Mouse (Mus musculus) neural tube, embryonic 11.5 days (tissue): Measurements from ENCODE around the gene Chst15. TPM values are rescaled to one million over a fixed set of nuclear protein-coding genes. Genes with fewer than 3 reads are reported as not detected.

Experiments used
- ATAC-seq: fragments of 200-750 bp; cut with Nextera tagmentation; 2 replicates; pipeline ENCODE4 v1.8.0; 2017; ENCODE audit warnings: moderate number of reproducible peaks, mild to moderate bottlenecking, moderate TSS enrichment, moderate library complexity; ENCODE audit not compliant: insufficient read depth, low FRiP score, low TSS enrichment
- DNase-seq: peaks from one replicate; pipeline ENCODE4 v3.0.0-alpha.2; 2015; ENCODE audit warnings: low spot score
- H3K27ac ChIP-seq: fragments of 300-500 bp; sonication (generic); 2 replicates; pipeline ENCODE4 v1.5.1; 2014; ENCODE audit warnings: low read depth, mild to moderate bottlenecking, low read length
- H3K27me3 ChIP-seq: fragments of 300-500 bp; sonication (generic); 2 replicates; pipeline ENCODE4 v1.6.1; 2014; ENCODE audit warnings: mild to moderate bottlenecking, low read length, mixed read lengths; ENCODE audit not compliant: control insufficient read depth, insufficient read depth
- H3K36me3 ChIP-seq: fragments of 300-500 bp; sonication (generic); 2 replicates; pipeline ENCODE4 v1.6.1; 2014; ENCODE audit warnings: mild to moderate bottlenecking, low read length, moderate library complexity, mixed read lengths; ENCODE audit not compliant: control insufficient read depth, insufficient read depth
- H3K4me1 ChIP-seq: fragments of 300-500 bp; sonication (generic); 2 replicates; pipeline ENCODE4 v1.6.1; 2014; ENCODE audit warnings: low read length, mixed read lengths; ENCODE audit not compliant: control insufficient read depth, insufficient read depth
- H3K4me2 ChIP-seq: fragments of 300-500 bp; sonication (generic); 2 replicates; pipeline ENCODE4 v1.6.1; 2014; ENCODE audit warnings: low read depth, mild to moderate bottlenecking, moderate library complexity
- H3K4me3 ChIP-seq: fragments of 300-500 bp; sonication (generic); 2 replicates; pipeline ENCODE4 v1.5.1; 2014; ENCODE audit warnings: low read depth, low read length
- H3K9ac ChIP-seq: fragments of 300-500 bp; sonication (generic); 2 replicates; pipeline ENCODE4 v1.6.1; 2014; ENCODE audit warnings: mild to moderate bottlenecking, low read length
- H3K9me3 ChIP-seq: fragments of 300-500 bp; sonication (generic); 2 replicates; pipeline ENCODE4 v1.6.1; 2016; ENCODE audit warnings: low read length; ENCODE audit not compliant: control insufficient read depth
- WGBS: fragments of 180-500 bp; shearing (Covaris S2); extraction: QIAGEN DNeasy Blood & Tissue Kit; methylation state at CpG from one replicate; pipeline ENCODE4 v1.1.7; 2014; 5-methylcytosine and 5-hydroxymethylcytosine counted together
- polyA plus RNA-seq: library from polyadenylated mRNA; unstranded; fragments of >200 nt; fragmentation: Nextera tagmentation; extraction: Ambion mirVana; gene quantifications from 2 replicates; pipeline ENCODE4 v1.2.1, GENCODE M21; 2014

Gene Chst15
- polyA plus RNA-seq, 1 experiment from 2014 or later, result 31.3 TPM

DNA sequence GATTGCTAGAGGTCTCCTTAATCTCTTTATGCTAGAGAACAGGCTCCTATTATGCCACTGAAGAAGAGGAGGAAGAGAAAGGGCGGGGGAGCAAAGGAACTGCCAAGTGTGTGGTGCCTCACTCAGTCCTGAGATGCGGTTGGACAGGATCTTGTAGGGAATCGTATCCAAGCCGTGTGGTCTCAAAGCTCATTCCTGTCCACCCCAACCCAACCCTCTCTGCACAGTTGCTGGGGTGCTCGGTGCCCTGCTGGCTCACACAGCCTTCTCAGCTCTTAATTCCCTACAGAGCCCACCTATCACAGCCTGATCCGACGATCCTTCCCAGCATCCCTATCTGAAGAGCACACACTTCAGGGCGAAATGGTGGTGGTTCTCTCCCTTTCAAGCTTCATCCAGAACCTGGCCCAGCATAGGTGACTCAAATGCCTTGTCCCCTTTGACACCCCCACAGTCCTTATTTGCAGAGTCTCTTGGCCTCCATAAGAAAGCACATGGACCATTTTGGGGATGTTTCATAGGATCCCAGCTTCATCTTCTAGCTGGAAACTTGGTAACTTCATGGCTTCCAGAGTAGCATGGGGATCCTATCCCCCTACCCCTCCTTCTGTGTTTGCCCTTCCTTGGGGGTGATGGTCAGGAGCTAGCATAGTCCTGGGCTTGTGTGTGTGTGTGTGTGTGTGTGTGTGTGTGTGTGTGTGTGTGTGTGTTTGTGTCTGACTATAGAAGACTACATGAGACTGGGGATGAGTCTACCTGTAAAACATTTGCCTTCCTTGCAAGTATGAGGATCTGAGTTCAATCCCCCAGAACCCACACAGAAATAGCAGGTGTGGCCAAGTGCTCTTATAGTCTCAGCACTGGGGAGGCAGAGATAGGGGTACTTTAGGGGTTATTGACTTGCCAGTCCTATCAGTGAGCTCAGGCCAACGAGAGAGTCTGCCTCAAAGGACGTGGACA lies 40.1 kb upstream of the Chst15 start:
- Histone ChIP-seq H3K9me3 (no peaks in the 10 kb centered on the region), H3K27me3 (no peaks in the 10 kb centered on the region), H3K4me2 (no peak overlapping the region), H3K36me3 (no peaks in the 10 kb centered on the region), H3K9ac (no peak overlapping the region), H3K4me1 (peaks cover 5% of the 10 kb centered on the region; the same call in 1 of the 2 replicates), H3K27ac (no peak overlapping the region), H3K4me3 (no peak overlapping the region)
- DNase-seq (no peak), ATAC-seq (no peak)
- 50% methylated on average over 10 of the region's 10 CpGs for WGBS

- WGBS, result 10% methylated on average over 8 of the region's 8 CpGs
- ATAC-seq (no peak), DNase-seq (no peak)
- Histone ChIP-seq H3K9me3 (no peaks in the 10 kb centered on the region), H3K9ac (no peak overlapping the region), H3K4me3 (no peak overlapping the region), H3K27me3 (no peaks in the 10 kb centered on the region), H3K36me3 (no peaks in the 10 kb centered on the region), H3K27ac (no peak overlapping the region), H3K4me2 (no peak overlapping the region), H3K4me1 (peaks cover 5% of the 10 kb centered on the region; the same call in 1 of the 2 replicates)
Observed at GRCm38 (mm10) chr7:132356185-132356584, 39.2 kb upstream of the Chst15 start.

DNA sequence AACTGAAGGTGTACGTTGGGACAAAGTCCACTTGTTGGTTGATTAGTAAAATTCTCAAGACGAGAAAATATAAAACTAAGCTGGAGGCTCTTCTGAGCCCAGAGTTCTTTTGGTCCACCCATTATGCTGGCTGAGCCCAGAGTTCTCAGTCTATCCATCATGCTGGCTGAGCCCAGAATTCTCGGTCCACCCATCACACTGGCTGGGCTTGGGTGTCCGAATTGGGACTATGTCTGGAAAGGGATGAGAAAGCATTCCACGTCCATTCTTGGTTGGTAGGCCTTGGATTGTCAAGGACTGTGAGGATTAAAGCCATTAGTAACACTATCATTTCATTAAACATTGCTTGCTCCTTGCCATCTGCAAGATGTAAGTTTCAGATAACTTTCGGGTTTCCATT lies 38.7 kb upstream of the Chst15 start:
- no peak overlapping the region for H3K4me3 ChIP-seq
- no peaks in the 10 kb centered on the region for H3K36me3 ChIP-seq
- no peak for DNase-seq
- H3K4me1 ChIP-seq, result peaks cover 5% of the 10 kb centered on the region; the same call in 1 of the 2 replicates
- H3K27me3 ChIP-seq, result no peaks in the 10 kb centered on the region
- WGBS, result 69% methylated on average over 6 of the region's 6 CpGs
- H3K9me3 ChIP-seq, result no peaks in the 10 kb centered on the region
- no peak for ATAC-seq
- no peak overlapping the region for H3K27ac ChIP-seq
- no peak overlapping the region for H3K4me2 ChIP-seq
- no peak overlapping the region for H3K9ac ChIP-seq

- no peak overlapping the region for H3K4me3 ChIP-seq
- 68% methylated on average over 6 of the region's 6 CpGs for WGBS
- ATAC-seq, result no peak
Observed at GRCm38 (mm10) chr7:132349075-132349572, 32.1 kb upstream of the Chst15 start.

GRCm38 (mm10) chr7:132347273-132348045 lies 30.4 kb upstream of the Chst15 start:
- H3K4me3 ChIP-seq, result no peak overlapping the region
- no peak overlapping the region for H3K4me2 ChIP-seq
- no peak overlapping the region for H3K27ac ChIP-seq
- whole genome bisulfite sequencing, result 82% methylated on average over 9 of the region's 9 CpGs
- no peaks in the 10 kb centered on the region for H3K27me3 ChIP-seq
- H3K4me1 ChIP-seq, result peaks cover 3% of the 10 kb centered on the region; the same call in 1 of the 2 replicates
- no peaks in the 10 kb centered on the region for H3K36me3 ChIP-seq
- no peak for ATAC-seq
- H3K9ac ChIP-seq, result no peak overlapping the region
- H3K9me3 ChIP-seq, result no peaks in the 10 kb centered on the region
- no peak for DNase-seq

More at GRCm38 (mm10) chr7:132349075-132349572, 32.1 kb upstream of the Chst15 start:
- H3K4me1 ChIP-seq, result peaks cover 3% of the 10 kb centered on the region; the same call in 1 of the 2 replicates
- no peaks in the 10 kb centered on the region for H3K27me3 ChIP-seq
- no peak for DNase-seq
- no peak overlapping the region for H3K4me2 ChIP-seq
- no peak overlapping the region for H3K27ac ChIP-seq
- H3K9ac ChIP-seq, result no peak overlapping the region
- H3K9me3 ChIP-seq, result no peaks in the 10 kb centered on the region
- H3K36me3 ChIP-seq, result no peaks in the 10 kb centered on the region

GRCm38 (mm10) chr7:132345526-132346070 lies 28.6 kb upstream of the Chst15 start:
- Histone ChIP-seq H3K9ac (no peak overlapping the region), H3K27me3 (no peaks in the 10 kb centered on the region), H3K4me1 (no peaks in the 10 kb centered on the region), H3K4me2 (no peak overlapping the region), H3K27ac (no peak overlapping the region), H3K36me3 (no peaks in the 10 kb centered on the region), H3K4me3 (no peak overlapping the region), H3K9me3 (no peaks in the 10 kb centered on the region)
- DNase-seq (no peak), ATAC-seq (no peak)
- WGBS, result 70% methylated on average over 5 of the region's 5 CpGs

- H3K4me1 ChIP-seq, result no peaks in the 10 kb centered on the region
- no peak overlapping the region for H3K27ac ChIP-seq
- H3K4me2 ChIP-seq, result no peak overlapping the region
- H3K27me3 ChIP-seq, result no peaks in the 10 kb centered on the region
- ATAC-seq (no peak), DNase-seq (no peak)
- no peak overlapping the region for H3K9ac ChIP-seq
- no peaks in the 10 kb centered on the region for H3K36me3 ChIP-seq
- H3K9me3 ChIP-seq, result no peaks in the 10 kb centered on the region
- WGBS, result 86% methylated on average over 4 of the region's 4 CpGs
- no peak overlapping the region for H3K4me3 ChIP-seq
Observed at GRCm38 (mm10) chr7:132344606-132345005, 27.6 kb upstream of the Chst15 start.

- Histone ChIP-seq H3K4me3 (no peak overlapping the region), H3K36me3 (no peaks in the 10 kb centered on the region), H3K27me3 (no peaks in the 10 kb centered on the region), H3K4me1 (no peaks in the 10 kb centered on the region), H3K9ac (no peak overlapping the region), H3K9me3 (no peaks in the 10 kb centered on the region), H3K27ac (no peak overlapping the region), H3K4me2 (no peak overlapping the region)
- WGBS, result 96% methylated on average over 2 of the region's 2 CpGs
- ATAC-seq, result no peak
- DNase-seq, result no peak
Observed at GRCm38 (mm10) chr7:132343900-132344299, 26.9 kb upstream of the Chst15 start.
